Mouse (Mus musculus) heart, adult 8-10 months (tissue): Measurements from ENCODE around the gene Rhou. TPM values are rescaled to one million over a fixed set of nuclear protein-coding genes. Genes with fewer than 3 reads are reported as not detected.
"Not testable (repeated sequence)": the region's sequence is repeated elsewhere in the genome, so short reads cannot be mapped to it uniquely, and the experiment has no call there.

Experiments
- DNase-seq: peaks from one replicate; pipeline ENCODE4 v3.0.0; 2022; ENCODE audit warnings: low spot score
- total RNA-seq, 4 experiments: library from RNA; stranded (reverse); gene quantifications; 2 replicates each; pipeline ENCODE4 v1.2.4; 2022

Rhou gene
- 1 to 10 TPM; 6.3 to 8.6 (median 7.0) TPM for total RNA-seq

DNA sequence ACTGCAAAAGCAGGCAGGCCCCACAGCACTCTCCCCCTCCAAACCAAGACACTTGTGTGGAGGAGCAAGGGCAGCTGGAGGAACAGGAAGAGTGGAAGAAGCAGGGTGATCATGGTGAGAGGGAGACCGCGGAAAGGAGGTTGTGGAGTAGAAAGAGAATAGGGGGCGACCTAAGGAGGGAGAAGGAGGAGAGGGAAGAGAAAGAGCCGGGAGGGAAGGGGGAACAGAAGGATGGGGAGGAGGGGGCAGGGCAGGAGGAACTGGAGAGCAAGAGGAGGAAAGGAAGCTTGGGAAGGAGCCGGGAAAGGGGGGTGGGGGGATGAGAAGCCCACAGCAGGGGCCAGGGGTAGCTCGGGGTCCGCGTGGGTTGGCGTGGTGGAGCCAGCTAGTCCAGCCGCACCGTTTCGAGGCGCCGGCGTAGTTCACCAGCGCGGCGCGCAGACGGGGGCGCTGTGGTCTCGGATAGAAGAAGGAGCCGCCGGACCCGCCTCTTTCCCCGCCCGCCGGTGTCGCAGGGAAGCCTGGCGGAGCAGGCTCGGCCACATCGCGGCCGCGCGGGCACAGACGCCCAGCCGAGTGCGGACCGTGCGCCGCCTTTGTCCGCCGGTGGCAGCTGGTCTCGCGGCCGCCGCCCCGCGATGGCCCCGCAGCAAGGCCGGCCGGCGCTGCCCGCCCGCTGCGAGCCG is at the start of gene Rhou:
TSS of gene Rhou (plus strand) at position 622 of the 686 bp plus-strand sequence.
- DNase-seq, result peak; percentile 88

DNA sequence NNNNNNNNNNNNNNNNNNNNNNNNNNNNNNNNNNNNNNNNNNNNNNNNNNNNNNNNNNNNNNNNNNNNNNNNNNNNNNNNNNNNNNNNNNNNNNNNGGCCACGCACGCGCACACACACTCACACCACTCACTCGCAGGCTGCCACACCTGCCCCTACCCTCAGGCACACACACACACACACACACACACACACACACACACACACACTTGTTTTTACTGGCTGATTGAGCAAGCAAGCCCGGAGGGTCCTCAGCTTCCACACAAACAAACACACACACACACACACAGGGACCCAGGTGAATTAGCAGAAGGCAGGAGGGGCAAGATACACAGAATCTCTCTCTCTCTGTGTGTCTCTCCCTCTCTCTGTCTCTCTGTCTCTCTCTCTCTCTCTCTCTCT is 41.1 kb upstream of the Rhou start:
- DNase-seq, result not testable (repeated sequence)

DNA sequence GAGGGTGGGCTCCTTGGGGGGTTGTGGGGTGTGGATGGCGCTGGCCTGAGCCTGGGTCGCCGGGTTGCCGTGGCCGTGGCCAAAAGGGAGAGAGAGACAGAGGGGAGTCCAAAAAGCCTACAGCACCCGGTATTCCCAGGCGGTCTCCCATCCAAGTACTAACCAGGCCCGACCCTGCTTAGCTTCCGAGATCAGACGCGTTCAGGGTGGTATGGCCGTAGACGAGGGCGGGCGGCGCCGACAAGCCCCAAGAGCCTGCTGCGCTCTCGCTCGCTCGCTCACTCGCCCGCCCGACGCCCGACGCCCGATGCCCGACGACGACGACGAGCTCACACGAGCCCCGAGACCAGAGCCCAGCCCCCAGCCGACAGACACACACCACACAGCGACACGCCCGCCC is 30.2 kb upstream of the Rhou start:
- DNase-seq, result not testable (repeated sequence)

DNA sequence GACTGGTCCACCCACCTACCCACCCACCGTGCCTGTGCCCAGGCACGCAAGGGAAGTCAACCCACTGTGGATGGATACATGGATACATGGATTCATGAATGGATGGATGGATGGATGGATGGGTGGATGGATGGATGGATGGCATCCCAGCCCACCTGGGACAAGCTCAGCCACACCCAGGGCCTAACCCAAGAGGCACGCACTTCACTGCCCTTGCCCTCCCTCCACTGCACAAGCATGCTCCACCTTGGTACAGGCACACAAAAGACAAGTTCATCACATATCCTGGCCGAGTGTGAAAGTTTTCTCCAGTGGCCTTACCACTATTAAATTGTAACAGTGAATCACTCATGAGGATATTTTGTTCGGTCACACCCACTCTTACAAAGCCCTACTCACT is 29.5 kb upstream of the Rhou start:
- no peak for DNase-seq

DNA sequence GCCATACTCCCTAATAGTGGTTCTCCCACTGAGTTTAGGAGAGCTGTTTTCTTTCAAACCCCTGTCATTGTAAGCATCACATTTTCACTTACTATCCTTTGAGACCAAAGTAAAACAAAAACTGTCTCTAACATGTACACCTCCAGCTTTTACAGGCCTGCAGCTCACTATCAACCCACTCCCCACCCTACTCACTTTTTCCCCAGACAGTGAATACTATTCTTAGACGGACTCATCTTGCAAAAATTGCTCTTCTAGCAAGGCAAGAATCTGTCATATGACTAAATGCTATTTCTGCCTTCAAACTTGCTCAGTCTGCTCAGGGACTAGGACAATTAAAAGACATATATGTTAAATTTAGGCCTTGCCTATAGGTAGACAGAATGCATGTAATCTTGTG is 29.0 kb upstream of the Rhou start:
- no peak for DNase-seq

DNA sequence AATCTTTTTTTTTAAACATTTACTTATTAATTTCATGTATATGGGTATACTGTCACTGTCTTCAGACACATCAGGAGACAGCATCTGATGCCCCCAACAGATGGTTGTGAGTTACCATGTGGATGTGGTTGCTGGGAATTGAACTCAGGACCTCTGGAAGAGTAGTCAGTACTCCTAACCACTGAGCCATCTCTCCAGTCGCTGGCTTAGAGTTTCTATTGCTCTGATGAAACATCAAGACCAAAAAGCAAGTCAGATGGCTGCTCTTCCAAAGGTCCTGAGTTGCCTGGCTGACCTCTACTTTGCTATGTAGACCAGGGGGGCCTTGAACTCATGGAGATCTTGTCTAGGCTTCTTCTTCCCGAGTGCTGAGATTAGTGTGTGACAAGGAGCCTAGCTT is 28.0 kb upstream of the Rhou start:
- DNase-seq, result no peak

DNA sequence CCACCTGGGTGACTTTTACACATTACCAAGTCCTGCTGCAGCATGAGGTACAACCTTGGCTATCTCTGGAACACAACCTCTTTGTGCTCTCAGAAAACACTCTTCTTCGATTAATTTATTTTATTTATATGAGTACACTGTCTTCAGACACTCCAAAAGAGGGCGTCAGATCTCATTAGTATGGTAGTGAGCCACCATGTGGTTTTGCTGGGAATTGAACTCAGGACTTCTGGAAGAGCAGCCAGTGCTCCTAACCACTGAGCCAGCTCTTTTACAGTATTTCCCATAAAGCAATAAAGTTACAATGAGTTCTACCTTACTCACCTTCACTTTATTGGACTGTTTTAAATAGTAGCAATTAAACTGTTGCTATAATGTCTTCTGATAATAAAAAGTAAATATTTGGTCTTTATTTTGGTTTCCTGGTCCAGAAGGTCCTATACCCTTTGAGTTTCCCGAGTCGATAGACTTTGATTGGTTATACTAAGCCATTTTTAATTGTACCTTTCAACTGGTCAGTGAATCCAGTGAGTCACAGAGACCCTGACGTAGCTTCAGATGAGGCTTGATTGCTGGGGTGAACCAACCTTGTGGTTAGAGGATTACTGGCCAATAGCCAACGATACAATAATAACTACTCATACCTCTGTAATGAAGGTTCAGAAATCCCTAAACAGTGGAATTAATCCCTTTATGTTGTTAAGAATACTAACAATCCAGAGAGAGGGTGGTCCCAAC is 26.1 kb upstream of the Rhou start:
- DNase-seq, result no peak

DNA sequence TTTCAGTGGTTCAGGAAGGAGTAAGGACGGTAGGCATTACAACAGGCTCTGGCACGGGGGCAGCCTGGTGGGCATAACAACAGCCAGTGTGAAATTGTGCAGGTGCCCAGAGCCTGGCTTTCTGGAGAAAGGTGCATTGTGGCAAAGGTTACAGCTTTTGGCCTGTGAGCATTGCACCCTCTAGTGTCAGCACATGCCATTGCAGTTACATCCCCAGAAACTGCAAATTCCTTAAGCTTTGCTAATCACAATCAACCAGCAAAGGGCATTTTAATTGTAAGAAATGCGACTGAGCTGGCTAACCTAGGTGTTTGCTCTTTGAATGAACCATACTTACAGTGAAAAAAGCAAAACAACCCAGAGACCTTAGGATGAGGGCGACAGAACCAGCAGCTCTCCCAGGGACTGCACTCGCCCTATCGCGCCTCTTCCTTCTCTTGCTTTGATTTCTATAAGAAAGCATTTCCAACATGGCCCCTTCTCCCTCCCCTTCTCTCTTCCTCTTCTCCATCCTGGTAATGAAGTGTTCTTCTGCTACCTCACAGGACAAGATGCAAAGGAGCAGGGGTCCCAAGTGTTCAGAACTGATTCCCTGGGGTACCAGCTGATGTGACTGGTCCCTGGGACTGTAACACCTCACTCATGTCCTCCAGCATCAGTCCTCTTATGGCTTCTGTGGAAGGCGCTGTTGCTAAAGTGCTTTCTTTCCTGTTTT is 25.3 kb upstream of the Rhou start:
- peak; percentile 58 for DNase-seq

DNA sequence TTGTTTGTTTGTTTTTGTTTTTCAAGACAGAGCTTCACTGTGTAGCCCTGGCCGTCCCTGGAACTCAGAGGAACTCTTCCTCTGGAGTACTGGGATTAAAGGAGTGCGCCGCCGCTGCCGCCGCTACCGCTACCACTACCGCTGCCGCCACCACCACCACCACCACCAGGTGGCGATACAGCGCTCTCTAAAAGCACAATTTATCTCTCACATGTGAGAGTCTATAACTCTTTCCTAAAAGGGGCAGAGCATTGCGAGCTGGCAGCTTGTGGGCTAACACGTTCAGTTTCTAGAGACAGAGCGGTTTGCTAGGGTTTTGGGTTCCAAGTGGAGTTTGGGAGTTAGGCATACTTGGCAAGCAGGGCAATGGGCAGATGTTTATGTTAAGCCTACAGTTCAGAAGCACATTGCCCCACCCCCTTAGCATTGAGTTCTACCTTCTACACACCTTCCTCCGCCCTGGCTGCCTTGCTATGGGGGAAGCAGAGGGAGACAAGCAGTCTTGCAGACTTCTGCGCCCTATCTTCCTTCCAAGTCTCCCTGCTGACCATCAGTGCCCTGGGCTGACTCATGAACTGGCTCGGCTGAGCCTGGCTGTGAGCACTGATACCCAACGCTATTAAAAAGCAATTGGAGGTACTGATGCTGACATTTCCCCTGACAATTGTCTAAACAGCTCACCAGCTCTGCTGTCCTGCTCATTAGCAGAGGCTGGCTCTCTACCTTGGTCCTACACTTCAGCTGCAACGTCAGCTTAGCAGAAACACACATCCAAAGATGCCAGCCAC is 24.6 kb upstream of the Rhou start:
- DNase-seq, result peak; percentile 66

DNA sequence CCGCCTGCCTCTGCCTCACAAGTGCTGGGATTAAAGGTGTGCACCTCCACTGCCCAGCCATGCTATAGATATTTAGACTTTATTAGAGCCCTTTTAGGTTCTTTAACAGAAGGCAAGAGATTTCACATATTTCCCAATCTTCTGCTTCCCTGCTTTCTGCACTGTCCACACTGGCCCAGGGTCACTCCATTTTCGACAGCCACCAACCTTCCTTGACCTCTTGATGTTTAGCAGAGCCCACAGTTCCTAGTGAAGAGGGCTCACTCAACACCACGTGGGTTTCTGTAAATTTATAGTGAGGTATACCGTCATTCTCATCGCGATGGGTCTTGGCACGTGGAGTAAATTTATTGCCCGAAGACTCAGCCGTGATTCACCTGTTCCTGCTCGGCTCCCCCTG is 23.7 kb upstream of the Rhou start:
- DNase-seq, result no peak

DNA sequence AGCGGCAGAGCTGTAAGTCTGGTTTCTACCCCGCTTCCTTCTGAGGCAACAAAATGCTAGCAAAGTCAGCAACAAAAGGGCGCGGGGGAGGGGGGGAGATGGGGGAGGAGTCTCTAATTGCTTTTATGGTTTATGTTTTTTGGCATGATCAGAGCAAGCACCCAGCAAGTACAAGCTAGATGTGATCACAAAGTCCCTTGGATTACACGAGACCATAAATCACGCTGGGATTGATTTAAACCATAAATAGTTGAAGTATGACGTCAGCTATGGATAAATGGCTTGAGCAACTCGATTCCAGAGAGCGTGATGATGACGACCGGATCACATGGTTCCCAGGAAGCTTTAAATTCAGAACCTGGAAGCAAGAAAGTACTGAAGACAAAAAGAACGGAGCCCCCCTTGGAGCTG is 22.9 kb upstream of the Rhou start:
- DNase-seq, result no peak

DNA sequence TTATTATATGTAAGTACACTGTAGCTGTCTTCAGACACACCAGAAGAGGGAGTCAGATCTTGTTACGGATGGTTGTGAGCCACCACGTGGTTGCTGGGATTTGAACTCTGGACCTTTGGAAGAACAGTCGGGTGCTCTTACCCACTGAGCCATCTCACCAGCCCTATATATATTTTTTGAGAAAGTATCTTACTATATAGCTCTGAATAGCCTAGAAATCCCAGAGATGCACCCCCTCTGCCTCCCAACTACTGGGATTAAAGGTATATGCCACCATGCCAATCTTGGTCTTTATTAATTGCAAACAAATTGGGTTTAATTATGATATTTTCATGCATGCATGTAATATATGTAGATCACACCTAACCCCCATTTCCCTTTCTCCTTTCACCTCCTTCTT is 22.0 kb upstream of the Rhou start:
- DNase-seq, result not testable (repeated sequence)

DNA sequence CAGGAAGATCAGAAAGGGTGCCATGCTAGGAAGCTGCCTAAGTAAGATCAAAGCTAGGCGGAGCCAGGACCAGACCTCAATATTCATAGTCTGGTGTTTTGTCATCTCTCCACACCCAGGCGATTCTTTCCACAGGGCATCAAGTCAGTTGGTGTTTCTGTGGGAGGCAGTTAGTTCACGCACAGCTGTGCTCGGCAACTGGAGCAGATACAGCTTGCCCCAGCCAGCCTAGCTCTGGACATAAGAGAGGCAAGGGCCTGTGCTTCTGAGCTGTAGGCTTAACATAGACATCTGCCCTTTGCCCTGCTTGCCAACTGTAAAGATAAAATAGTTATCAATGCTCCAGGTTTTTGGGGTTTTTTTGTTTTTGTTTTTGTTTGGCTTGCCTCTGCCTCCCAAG is 21.5 kb upstream of the Rhou start:
- no peak for DNase-seq

DNA sequence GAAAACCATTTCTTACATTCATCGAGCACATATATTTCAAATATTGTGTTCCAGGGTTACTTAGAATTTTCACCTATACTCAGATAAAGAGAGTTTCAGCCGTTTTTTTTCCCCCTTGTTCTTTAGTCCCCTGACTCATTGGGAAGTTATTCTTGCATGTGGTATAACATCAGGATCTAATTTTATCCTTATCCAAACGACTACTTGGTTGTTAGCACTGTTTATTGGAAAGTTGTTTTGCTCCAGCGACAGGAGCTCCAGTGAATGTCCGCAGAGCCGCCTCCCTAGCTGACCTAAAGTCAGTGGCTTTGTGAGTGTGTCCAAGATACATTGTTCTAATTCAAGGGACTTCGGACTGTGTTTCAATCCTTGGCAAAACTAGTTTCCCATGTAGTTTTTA is 19.9 kb upstream of the Rhou start:
- no peak for DNase-seq

DNA sequence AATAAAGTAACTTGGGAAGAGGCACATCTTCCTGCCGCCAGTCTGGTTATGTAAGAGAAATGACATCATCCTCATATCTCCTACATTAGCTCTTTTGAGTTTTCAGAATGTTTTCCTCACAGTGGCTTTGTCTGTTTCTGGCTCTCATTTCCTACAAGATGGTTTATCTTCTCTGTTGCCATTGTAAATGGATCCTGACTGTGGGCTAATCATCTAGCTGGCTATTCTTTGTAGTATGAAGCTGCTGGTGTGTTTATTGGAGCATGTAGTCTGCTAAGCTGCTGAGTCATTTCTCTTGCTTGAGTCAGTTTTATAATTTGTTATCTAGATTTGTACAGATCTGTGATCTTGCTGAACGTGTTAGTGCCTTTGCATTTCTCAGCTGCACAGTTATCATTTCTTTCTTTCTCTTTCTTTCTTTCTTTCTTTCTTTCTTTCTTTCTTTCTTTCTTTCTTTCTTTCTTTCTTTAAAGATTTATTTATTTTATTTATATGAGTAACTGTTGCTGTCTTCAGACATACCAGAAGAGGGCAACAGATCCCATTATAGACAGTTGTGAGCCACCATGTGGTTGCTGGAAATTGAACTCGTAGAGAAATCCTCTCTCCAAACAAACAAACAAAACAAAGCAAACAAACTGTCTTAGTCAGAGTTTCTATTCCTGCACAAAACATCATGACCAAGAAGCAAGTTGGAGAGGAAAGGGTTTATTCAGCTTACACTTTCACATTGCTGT is 19.2 kb upstream of the Rhou start:
- DNase-seq, result no peak

DNA sequence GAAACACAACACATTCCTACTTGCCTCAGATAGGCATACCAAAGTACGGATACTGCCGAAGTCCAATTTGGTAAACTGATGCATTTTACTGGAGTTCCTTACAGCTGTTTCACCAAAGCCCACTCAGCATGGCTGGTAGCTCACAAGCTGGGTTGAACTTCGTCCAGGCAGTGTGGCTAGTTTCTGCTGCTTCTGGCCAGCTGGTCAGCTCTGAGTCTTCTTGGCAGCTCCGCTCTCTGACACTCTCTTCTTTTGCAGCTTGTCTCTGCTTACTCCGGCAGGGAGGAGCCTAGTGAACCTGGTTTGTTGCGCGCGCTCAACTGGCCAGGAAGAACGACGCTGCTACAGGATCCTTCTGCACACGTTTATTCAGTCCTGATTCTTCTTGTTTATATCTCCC is 18.1 kb upstream of the Rhou start:
- DNase-seq, result no peak

DNA sequence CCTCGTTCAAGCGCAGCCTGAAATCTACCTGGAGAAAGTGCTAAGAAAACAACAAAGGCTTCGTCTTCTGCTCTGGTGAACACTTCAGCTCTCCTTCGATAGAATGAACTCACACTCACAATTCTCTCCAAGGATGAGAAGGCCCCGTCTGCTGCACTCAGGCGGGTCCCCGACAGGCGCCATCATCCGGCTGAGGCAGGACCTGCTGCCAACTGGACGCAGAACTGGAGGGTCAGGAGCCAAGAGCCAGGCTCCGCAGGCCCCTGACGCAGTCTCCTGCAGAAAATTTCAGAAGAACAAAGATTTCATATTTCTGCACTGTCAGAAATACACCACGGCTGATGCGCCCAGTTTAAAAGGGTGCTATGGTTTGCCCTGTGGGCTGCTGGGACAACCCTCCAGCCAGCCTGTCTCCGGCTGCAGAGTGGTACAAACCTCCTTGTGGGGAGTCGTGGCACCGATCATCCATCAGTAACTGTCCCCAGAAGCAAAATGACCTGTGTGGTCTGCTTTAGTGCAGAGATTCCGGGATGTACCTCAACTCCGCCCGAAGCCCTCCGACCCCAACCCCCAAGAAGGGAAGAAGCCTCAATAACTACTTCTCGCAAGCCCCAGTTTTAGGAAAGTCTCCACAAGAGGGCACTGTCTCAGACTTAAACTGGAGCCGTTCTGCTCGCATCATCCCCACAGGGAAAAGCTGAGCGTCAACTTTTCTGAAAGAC is 10.2 kb upstream of the Rhou start:
- peak; percentile 55 for DNase-seq

DNA sequence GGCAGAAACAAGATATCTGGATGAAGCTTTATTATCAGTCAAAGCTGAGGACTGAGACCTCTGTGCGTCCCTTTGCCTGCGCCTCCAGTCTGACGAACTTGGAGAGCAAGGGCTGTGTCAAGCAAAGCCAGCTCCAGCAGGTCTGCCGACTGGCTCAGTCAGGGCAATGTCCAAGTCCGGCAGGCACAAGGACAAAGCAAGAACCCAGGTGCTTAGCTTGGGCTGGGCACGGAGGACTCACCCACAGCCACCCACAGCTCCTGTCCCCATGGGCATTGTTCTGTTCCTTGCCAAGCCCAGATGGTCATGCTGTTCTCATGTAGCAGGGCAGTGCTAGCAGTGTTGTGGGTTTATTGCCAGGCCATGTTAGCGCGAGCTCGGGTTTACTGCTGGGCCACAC is 8.5 kb upstream of the Rhou start:
- DNase-seq, result no peak

DNA sequence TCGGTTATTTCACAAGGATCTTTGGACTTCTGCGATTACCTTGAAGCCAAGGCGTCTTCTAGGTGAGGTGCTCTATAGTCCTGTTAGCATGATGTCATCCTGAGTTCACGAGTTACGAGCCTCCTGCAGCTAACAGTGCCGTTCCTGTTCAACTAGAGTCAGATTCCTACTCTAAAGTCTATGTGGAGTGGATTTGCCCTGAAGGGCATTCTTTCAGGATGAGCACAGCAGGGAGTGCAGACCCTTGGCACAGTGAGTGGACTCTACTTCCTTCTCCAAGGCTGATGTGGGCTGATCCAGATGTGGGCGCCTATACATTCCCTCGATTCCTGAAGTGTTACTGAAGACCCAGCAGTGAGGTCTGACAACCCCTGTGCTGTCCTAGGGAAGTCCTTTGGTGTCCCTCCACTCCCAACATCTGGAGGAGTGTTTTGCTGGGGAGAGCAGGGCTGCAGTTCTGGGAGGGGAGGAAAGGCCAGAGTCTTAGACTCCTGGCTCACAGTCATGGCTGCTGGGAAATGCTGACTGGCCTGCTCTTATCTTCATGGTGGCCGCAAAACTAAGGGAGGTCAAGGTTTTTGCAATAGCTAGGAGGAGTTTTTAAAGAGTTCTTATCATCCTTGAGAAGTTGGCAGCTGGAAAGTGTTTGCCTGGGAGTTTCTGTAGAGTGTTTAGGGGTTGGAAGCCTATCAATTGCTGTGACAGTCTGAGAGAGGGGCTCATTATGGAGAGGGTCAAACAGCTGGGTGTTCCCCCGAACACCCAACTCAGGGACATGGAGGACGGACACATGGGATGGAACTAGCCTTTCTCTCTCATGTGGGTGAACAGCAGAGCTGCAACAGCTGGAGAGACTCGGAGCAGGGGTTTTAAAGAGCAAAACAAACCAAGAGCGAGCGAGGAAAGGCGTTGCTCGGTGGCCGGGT is 5.2 kb upstream of the Rhou start:
- peak; percentile 43 for DNase-seq

DNA sequence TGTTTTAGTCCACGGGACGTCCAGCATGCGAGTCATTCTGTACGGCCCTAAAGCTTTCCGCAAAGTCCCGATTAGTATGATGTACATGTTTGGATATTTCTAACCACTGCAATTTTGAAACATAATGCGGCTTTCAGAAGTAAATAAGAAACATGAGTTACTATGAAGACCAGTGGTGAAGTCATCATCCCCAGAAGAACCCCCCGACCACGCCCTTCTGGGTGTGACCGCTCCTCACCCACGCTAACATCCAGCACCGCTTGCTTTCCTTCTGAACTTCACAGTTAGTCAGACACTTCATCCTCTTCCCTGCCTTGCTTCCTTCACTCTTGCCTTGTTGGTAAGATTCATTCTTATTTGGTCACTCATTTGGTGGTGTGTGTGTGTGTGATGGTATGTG is 4.2 kb upstream of the Rhou start:
- DNase-seq, result no peak
